Mouse (Mus musculus): ENCODE data around the gene Rerg.

Rerg gene

DNA sequence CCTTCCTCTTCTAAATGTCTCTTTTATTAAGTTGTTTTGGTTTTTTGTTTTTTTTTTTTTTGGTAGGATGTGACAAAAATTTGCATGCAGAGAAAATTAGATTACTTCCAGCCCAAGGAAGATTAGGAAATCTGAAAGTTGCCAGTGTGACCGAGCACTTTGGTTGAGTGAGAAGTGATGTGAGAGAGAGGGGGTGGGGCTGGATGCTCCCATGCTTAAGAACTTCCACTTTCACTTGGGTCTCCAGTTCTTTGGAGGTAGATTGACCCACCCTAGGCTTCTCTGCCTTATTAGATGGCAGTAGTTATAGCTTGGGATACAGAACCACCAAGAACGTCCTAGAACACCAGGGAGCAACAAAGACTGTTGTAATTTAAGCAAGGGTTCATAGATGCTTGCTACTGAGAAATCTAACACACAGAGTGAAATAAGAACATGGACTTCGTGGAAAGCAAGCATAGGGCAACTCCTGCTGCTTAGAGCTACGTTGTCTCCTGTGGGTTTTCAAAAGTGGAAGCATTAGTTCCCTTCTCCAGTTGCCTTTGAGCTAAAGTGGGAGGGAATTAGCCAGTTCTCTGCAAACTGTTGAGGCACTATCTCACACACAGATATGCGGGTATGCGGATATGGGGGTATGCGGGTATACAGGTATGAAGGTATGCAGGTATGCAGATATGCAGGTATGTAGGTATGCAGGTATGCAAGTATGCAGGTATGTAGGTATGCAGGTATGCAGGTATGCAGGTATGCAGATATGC is 152.9 kb downstream of the Rerg start:
- no peak for DNase-seq (ENCODE audit: low read depth, low spot score)

DNA sequence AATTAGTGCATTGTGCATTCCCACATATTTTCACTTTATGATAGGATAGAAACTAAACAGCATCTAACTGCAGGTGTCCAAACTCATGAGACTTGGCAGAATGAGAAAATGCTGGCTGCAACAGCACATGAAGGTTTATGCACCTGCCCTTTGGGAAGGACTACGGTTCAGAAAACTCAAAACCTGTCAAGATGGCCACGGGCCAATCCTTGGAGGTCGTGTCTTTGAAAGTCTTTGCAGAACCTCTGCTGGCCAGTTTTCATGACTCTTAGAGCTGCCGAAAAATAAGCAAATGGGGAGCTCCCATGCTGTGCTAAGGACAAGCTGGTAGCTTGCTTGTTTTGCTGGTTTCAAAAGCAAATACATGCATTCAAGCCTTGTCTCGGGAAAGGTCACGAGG is 156.0 kb downstream of the Rerg start:
- DNase-seq (ENCODE audit: low read depth, low spot score), result no peak

DNA sequence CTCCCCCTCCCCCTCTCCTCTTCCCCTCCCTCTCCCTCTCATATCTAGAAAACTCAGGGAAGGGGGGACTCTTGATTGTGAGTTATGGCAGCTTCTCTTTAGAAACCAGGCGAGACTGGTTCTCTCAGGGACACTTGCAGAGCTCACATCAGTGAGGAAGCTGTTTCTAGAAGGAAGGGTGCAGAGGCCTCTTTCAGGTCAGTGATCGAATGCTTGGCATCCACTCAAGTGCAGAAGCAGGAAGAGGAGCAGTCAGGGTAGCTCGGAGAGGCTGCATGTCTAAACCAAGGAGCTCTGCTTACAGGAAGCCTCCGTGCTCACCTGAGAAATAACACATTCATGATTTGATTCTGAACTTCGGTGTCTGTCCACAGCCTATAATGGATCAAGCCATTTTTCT is 159.1 kb downstream of the Rerg start:
- no peak for DNase-seq (ENCODE audit: low read depth, low spot score)
